8 mouse cellular contexts compared by ENCODE assay signal in genomic region chr12:80922869-80923268, GRCm38 (mm10). TPM values are rescaled to one million over a fixed set of nuclear protein-coding genes. Genes with fewer than 3 reads are reported as not detected.
DNase-seq lines count a peak whose midpoint lies in the region; ATAC-seq and TF ChIP-seq lines count a peak whose summit lies in the region.
"Had no signal": no experiment of that assay in that cellular context is flagged by ENCODE, and none has a peak within 500 bp of the region (broad histone marks: within the 10 kb centered on the region; RNA-seq: fewer than 3 reads in every experiment).

No protein-coding gene starts in this region.

- H3K9ac ChIP-seq in midbrain, embryonic 13.5 days (replicated peaks) = no peak overlapping the region
- H3K9ac ChIP-seq in hindbrain, embryonic 13.5 days = no peak overlapping the region
- H3K9ac ChIP-seq in liver, postnatal 0 days (replicated peaks) = no peak overlapping the region

- H3K27ac ChIP-seq in midbrain, embryonic 13.5 days = no peak overlapping the region
- H3K27ac ChIP-seq in midbrain, embryonic 10.5 days (replicated peaks) = no peak overlapping the region
- no peak overlapping the region for H3K27ac ChIP-seq in hindbrain, embryonic 13.5 days
- H3K27ac ChIP-seq in liver, postnatal 0 days (ENCODE audit: low read depth) = no peak overlapping the region
- no peak overlapping the region for H3K27ac ChIP-seq in testis, adult 2 months (ENCODE audit: control insufficient read depth, insufficient read depth, low read depth, low read length)

- H3K36me3 ChIP-seq in midbrain, embryonic 13.5 days = no peaks in the 10 kb centered on the region
- no peaks in the 10 kb centered on the region for H3K36me3 ChIP-seq in midbrain, embryonic 10.5 days
- H3K36me3 ChIP-seq in hindbrain, embryonic 13.5 days = no peaks in the 10 kb centered on the region
- no peaks in the 10 kb centered on the region for H3K36me3 ChIP-seq in liver, postnatal 0 days (replicated peaks; ENCODE audit: insufficient read depth, low read length)
- no peaks in the 10 kb centered on the region for H3K36me3 ChIP-seq in testis, adult 2 months (ENCODE audit: control insufficient read depth, insufficient read depth, low read length)

- 0 out of 2 replicates have a peak, but pooled peaks cover 3% of the 10 kb centered on the region for H3K4me1 ChIP-seq in midbrain, embryonic 13.5 days (replicated peaks)
- H3K4me1 ChIP-seq in midbrain, embryonic 10.5 days = peaks cover 12% of the 10 kb centered on the region
- no peaks in the 10 kb centered on the region for H3K4me1 ChIP-seq in hindbrain, embryonic 13.5 days (replicated peaks)
- H3K4me1 ChIP-seq in liver, postnatal 0 days (ENCODE audit: insufficient read depth) = peaks cover 14% of the 10 kb centered on the region
- H3K4me1 ChIP-seq in testis, adult 2 months (ENCODE audit: control insufficient read depth, insufficient read depth, low read length) = peaks cover 12% of the 10 kb centered on the region

- no peak for TF ChIP-seq POLR2A in testis, adult 2 months (IDR thresholded peaks at IDR 0.05; ENCODE audit: control insufficient read depth, low read depth, low read length)

- H3K4me3 ChIP-seq in midbrain, embryonic 13.5 days (replicated peaks) = no peak overlapping the region
- no peak overlapping the region for H3K4me3 ChIP-seq in midbrain, embryonic 10.5 days
- H3K4me3 ChIP-seq in hindbrain, embryonic 13.5 days = no peak overlapping the region
- 0 out of 2 replicates have a peak overlapping the region, but pooled peaks have one; percentile 8 for H3K4me3 ChIP-seq in liver, postnatal 0 days (ENCODE audit: low read depth, low read length)
- peak overlapping the region; percentile 75 for H3K4me3 ChIP-seq in testis, adult 2 months (ENCODE audit: control insufficient read depth, low read depth, low read length)

- H3K9me3 ChIP-seq in midbrain, embryonic 13.5 days = no peaks in the 10 kb centered on the region
- no peaks in the 10 kb centered on the region for H3K9me3 ChIP-seq in midbrain, embryonic 10.5 days (replicated peaks)
- no peaks in the 10 kb centered on the region for H3K9me3 ChIP-seq in hindbrain, embryonic 13.5 days
- no peaks in the 10 kb centered on the region for H3K9me3 ChIP-seq in liver, postnatal 0 days (ENCODE audit: low read length)

- no peak for DNase-seq in midbrain, embryonic 10.5 days (ENCODE audit: low spot score)
- peak; percentile 44 for DNase-seq in liver, postnatal 0 days
- no peak for DNase-seq in gastrocnemius, adult 8-10 months (ENCODE audit: low spot score in 2 of 2)
- DNase-seq in left cerebral cortex, adult 18-20 months (ENCODE audit: low spot score in 2 of 2) = no peak
- DNase-seq: left cerebral cortex, postnatal 4 days had no signal

- ATAC-seq in midbrain, embryonic 13.5 days = no peak
- no peak for ATAC-seq in hindbrain, embryonic 13.5 days (ENCODE audit: low FRiP score)
- peak; percentile 67; the same call in 1 of the 2 replicates for ATAC-seq in liver, postnatal 0 days

- H3K4me2 ChIP-seq in midbrain, embryonic 13.5 days (replicated peaks) = peak overlapping the region; percentile 22
- H3K4me2 ChIP-seq in hindbrain, embryonic 13.5 days = peak overlapping the region; percentile 26; the same call in 1 of the 2 replicates
- peak overlapping the region; percentile 48 for H3K4me2 ChIP-seq in liver, postnatal 0 days (ENCODE audit: low read depth, low read length)

- TF ChIP-seq EP300 in liver, postnatal 0 days (IDR thresholded peaks at IDR 0.05; ENCODE audit: low read depth) = no peak

- 7% methylated on average over 7 of the region's 7 CpGs for WGBS in midbrain, embryonic 13.5 days
- WGBS in midbrain, embryonic 10.5 days = 8% methylated on average over 7 of the region's 7 CpGs
- WGBS in hindbrain, embryonic 13.5 days = 11% methylated on average over 7 of the region's 7 CpGs
- 25% methylated on average over 7 of the region's 7 CpGs for WGBS in liver, postnatal 0 days (ENCODE audit: insufficient replicate concordance)

- TF ChIP-seq CTCF in liver, postnatal 0 days (IDR thresholded peaks at IDR 0.05; ENCODE audit: low read depth) = no peak
- no peak for TF ChIP-seq CTCF in testis, adult 2 months (IDR thresholded peaks at IDR 0.05; ENCODE audit: control insufficient read depth, insufficient read depth, insufficient replicate concordance, low read depth, low read length)

- H3K27me3 ChIP-seq in midbrain, embryonic 13.5 days = no peaks in the 10 kb centered on the region
- H3K27me3 ChIP-seq in midbrain, embryonic 10.5 days (ENCODE audit: low read depth, poor library complexity, severe bottlenecking) = peaks cover 20% of the 10 kb centered on the region
- no peaks in the 10 kb centered on the region for H3K27me3 ChIP-seq in hindbrain, embryonic 13.5 days
- no peaks in the 10 kb centered on the region for H3K27me3 ChIP-seq in liver, postnatal 0 days (ENCODE audit: insufficient read depth, low read length)
- peaks cover 5% of the 10 kb centered on the region for H3K27me3 ChIP-seq in testis, adult 2 months (ENCODE audit: control insufficient read depth, insufficient read depth, low read length)

RNA-seq across cellular contexts. Expression of gene Srsf5, which starts 22.4 kb away (rescaled TPM):
- polyA plus RNA-seq in midbrain, embryonic 13.5 days (2015; fragmentation: Nextera tagmentation; extraction: Ambion mirVana) = 506 and 554 TPM in 2 replicates
- 505 and 561 TPM in 2 replicates for polyA plus RNA-seq in midbrain, embryonic 10.5 days (2016; fragmentation: Nextera tagmentation; extraction: Ambion mirVana)
- 479 and 495 TPM in 2 replicates for polyA plus RNA-seq in hindbrain, embryonic 13.5 days (2015; fragmentation: Nextera tagmentation; extraction: Ambion mirVana)
- 249 and 270 TPM in 2 replicates for polyA plus RNA-seq in liver, postnatal 0 days (2015; fragmentation: Nextera tagmentation; extraction: Ambion mirVana)
- polyA plus RNA-seq in testis, adult 2 months (2012; rRNA removed) = 223 and 264 TPM in 2 replicates
- 100 to 1,000 TPM in 2 of 4 experiments, 10 to 100 TPM in 2; 48.9 to 134 (median 96.9) TPM for total RNA-seq in gastrocnemius, adult 8-10 months (2022)
- total RNA-seq in left cerebral cortex, adult 18-20 months (2021) = 100 to 1,000 TPM; 277 to 300 TPM

RNA-seq across cellular contexts. Expression of gene Slc10a1, which starts 45.6 kb away (rescaled TPM):
- 0.62 and 0.79 TPM in 2 replicates for polyA plus RNA-seq in midbrain, embryonic 13.5 days (2015; fragmentation: Nextera tagmentation; extraction: Ambion mirVana)
- polyA plus RNA-seq in midbrain, embryonic 10.5 days (2016; fragmentation: Nextera tagmentation; extraction: Ambion mirVana) = 0.32 and 0.70 TPM in 2 replicates
- polyA plus RNA-seq in hindbrain, embryonic 13.5 days (2015; fragmentation: Nextera tagmentation; extraction: Ambion mirVana) = 0.21 and 0.76 TPM in 2 replicates
- polyA plus RNA-seq in liver, postnatal 0 days (2015; fragmentation: Nextera tagmentation; extraction: Ambion mirVana) = 500 and 502 TPM in 2 replicates
- polyA plus RNA-seq in testis, adult 2 months (2012; rRNA removed) = 0.10 TPM in 2 replicates
- total RNA-seq in gastrocnemius, adult 8-10 months (2022) = under 1 TPM in 1 of 4 experiments, not detected in 3; 0.16 TPM
- total RNA-seq in left cerebral cortex, adult 18-20 months (2021) = not detected
- total RNA-seq: left cerebral cortex, postnatal 4 days had no signal

Comparison
In these comparisons a context has a peak if more than half of its experiments do, and no peak if none do; other contexts are left out.
1. H3K4me3 ChIP-seq: peak in liver, postnatal 0 days (single experiment) and testis, adult 2 months (single experiment); none in midbrain, embryonic 13.5 days (single experiment), midbrain, embryonic 10.5 days (single experiment) and hindbrain, embryonic 13.5 days (single experiment).
2. RNA of gene Slc10a1, which starts 45.6 kb away (polyA plus RNA-seq): 500 to 502 TPM in liver, postnatal 0 days; 0.62 to 0.79 TPM in midbrain, embryonic 13.5 days, 0.32 to 0.70 TPM in midbrain, embryonic 10.5 days, 0.21 to 0.76 TPM in hindbrain, embryonic 13.5 days and 0.10 TPM in testis, adult 2 months; every median in the first group is over 100 times any median in the second.
3. Peak in every context shown above with its lines, with median percentiles within 50 percentile points of each other: H3K4me2 ChIP-seq.